Mouse (Mus musculus): ENCODE data around the gene Ifna14.
"Not testable (repeated sequence)": the region's sequence is repeated elsewhere in the genome, so short reads cannot be mapped to it uniquely, and the experiment has no call there.

The Ifna14 gene

GRCm38 (mm10) chr4:88571698-88572097 is at the start of gene Ifna14:
Gene Ifna14, minus strand, starts transcription at chr4:88571798.
- DNase-seq (ENCODE audit: low read depth, low spot score): no peak

- DNase-seq (ENCODE audit: low read depth, low spot score): no peak
Measured at GRCm38 (mm10) chr4:88603276-88603675, 31.7 kb upstream of the Ifna14 start, which contains the start of gene Ifna12. Gene Ifna12, minus strand, starts transcription at chr4:88603376.

GRCm38 (mm10) chr4:88592285-88592684 is 20.7 kb upstream of the Ifna14 start, which contains the start of gene Ifna9:
Gene Ifna9, minus strand, starts transcription at chr4:88592385.
- no peak for DNase-seq (ENCODE audit: low read depth, low spot score)

- peak; percentile 93 for DNase-seq (ENCODE audit: low read depth, low spot score)
Measured at GRCm38 (mm10) chr4:88561791-88562190, 9.8 kb downstream of the Ifna14 start.

- not testable (repeated sequence) for DNase-seq (ENCODE audit: low read depth, low spot score)
Measured at GRCm38 (mm10) chr4:88558145-88558544, 13.5 kb downstream of the Ifna14 start, which contains the start of gene Ifna15. Gene Ifna15, minus strand, starts transcription at chr4:88558245.

GRCm38 (mm10) chr4:88550161-88550945 is 21.2 kb downstream of the Ifna14 start:
- DNase-seq (ENCODE audit: low read depth, low spot score): peak; percentile 89

GRCm38 (mm10) chr4:88547986-88548385 is 23.6 kb downstream of the Ifna14 start:
- DNase-seq (ENCODE audit: low read depth, low spot score): peak; percentile 72

- peak; percentile 80 for DNase-seq (ENCODE audit: low read depth, low spot score)
Measured at GRCm38 (mm10) chr4:88543649-88544234, 27.9 kb downstream of the Ifna14 start.

GRCm38 (mm10) chr4:88537328-88537727 is 34.3 kb downstream of the Ifna14 start:
- peak; percentile 40 for DNase-seq (ENCODE audit: low read depth, low spot score)

GRCm38 (mm10) chr4:88536640-88537039 is 35.0 kb downstream of the Ifna14 start:
- DNase-seq (ENCODE audit: low read depth, low spot score): no peak

GRCm38 (mm10) chr4:88535742-88536141 is 35.9 kb downstream of the Ifna14 start:
- DNase-seq (ENCODE audit: low read depth, low spot score): no peak

- no peak for DNase-seq (ENCODE audit: low read depth, low spot score)
Measured at GRCm38 (mm10) chr4:88534903-88535302, 36.7 kb downstream of the Ifna14 start.

- DNase-seq (ENCODE audit: low read depth, low spot score): no peak
Measured at GRCm38 (mm10) chr4:88533499-88533898, 38.1 kb downstream of the Ifna14 start.

GRCm38 (mm10) chr4:88530892-88531291 is 40.7 kb downstream of the Ifna14 start:
- DNase-seq (ENCODE audit: low read depth, low spot score): no peak

- DNase-seq (ENCODE audit: low read depth, low spot score): no peak
Measured at GRCm38 (mm10) chr4:88530271-88530670, 41.3 kb downstream of the Ifna14 start.

- DNase-seq (ENCODE audit: low read depth, low spot score): no peak
Measured at GRCm38 (mm10) chr4:88526379-88527049, 45.1 kb downstream of the Ifna14 start.

GRCm38 (mm10) chr4:88525393-88525792 is 46.2 kb downstream of the Ifna14 start:
- no peak for DNase-seq (ENCODE audit: low read depth, low spot score)

GRCm38 (mm10) chr4:88523241-88523640 is 48.4 kb downstream of the Ifna14 start:
- no peak for DNase-seq (ENCODE audit: low read depth, low spot score)

- DNase-seq (ENCODE audit: low read depth, low spot score): no peak
Measured at GRCm38 (mm10) chr4:88522674-88523073, 48.9 kb downstream of the Ifna14 start, which contains the start of gene Ifnb1. Gene Ifnb1, minus strand, starts transcription at chr4:88522774.
